Mouse (Mus musculus): ENCODE measurements around the gene Cdon. TPM values are rescaled to one million over a fixed set of nuclear protein-coding genes. Genes with fewer than 3 reads are reported as not detected.
"Not testable (repeated sequence)": the region's sequence is repeated elsewhere in the genome, so short reads cannot be mapped to it uniquely, and the experiment has no call there.

Gene Cdon
- total and polyA plus RNA-seq, 2 experiments = 0.37 to 0.49 TPM

- no peak overlapping the region for H3K9ac ChIP-seq (ENCODE audit: low read depth, low read length)
- DNase-seq (ENCODE audit: extremely low read depth, low read depth, low spot score) = no peak
- TF ChIP-seq POLR2A (IDR thresholded peaks at IDR 0.05; ENCODE audit: extremely low read depth, insufficient read depth, low read length) (no peak), CTCF (IDR thresholded peaks at IDR 0.05; ENCODE audit: low read depth, low read length) (no peak)
- H3K79me2 ChIP-seq (ENCODE audit: control insufficient read depth, insufficient read depth, low read length) = peaks cover 3% of the 10 kb centered on the region; the same call in 1 of the 2 replicates
- H3K27ac ChIP-seq (replicated peaks; ENCODE audit: insufficient read depth, low read depth, low read length) = no peak overlapping the region
- peaks cover 3% of the 10 kb centered on the region; the same call in 1 of the 2 replicates for H3K4me1 ChIP-seq (ENCODE audit: control insufficient read depth, insufficient read depth, low read length)
- 79% methylated on average over 8 of the region's 8 CpGs for WGBS
- H3K36me3 ChIP-seq (ENCODE audit: control insufficient read depth, insufficient read depth, low read length) = no peaks in the 10 kb centered on the region
- no peak overlapping the region for H3K4me3 ChIP-seq (ENCODE audit: insufficient read depth, low read depth, low read length)
- no peaks in the 10 kb centered on the region for H3K27me3 ChIP-seq (ENCODE audit: control insufficient read depth, insufficient read depth, low read length)
Observed at GRCm38 (mm10) chr9:35424671-35425070, 3.7 kb downstream of the Cdon start.

GRCm38 (mm10) chr9:35430476-35430875 is 9.5 kb downstream of the Cdon start:
- H3K9ac ChIP-seq (ENCODE audit: low read depth, low read length) = no peak overlapping the region
- no peak overlapping the region for H3K27ac ChIP-seq (replicated peaks; ENCODE audit: insufficient read depth, low read depth, low read length)
- no peaks in the 10 kb centered on the region for H3K36me3 ChIP-seq (ENCODE audit: control insufficient read depth, insufficient read depth, low read length)
- H3K79me2 ChIP-seq (ENCODE audit: control insufficient read depth, insufficient read depth, low read length) = no peaks in the 10 kb centered on the region
- DNase-seq (ENCODE audit: extremely low read depth, low read depth, low spot score) = no peak
- H3K4me3 ChIP-seq (ENCODE audit: insufficient read depth, low read depth, low read length) = no peak overlapping the region
- no peaks in the 10 kb centered on the region for H3K4me1 ChIP-seq (ENCODE audit: control insufficient read depth, insufficient read depth, low read length)
- H3K27me3 ChIP-seq (ENCODE audit: control insufficient read depth, insufficient read depth, low read length) = no peaks in the 10 kb centered on the region
- TF ChIP-seq POLR2A (IDR thresholded peaks at IDR 0.05; ENCODE audit: extremely low read depth, insufficient read depth, low read length) (no peak), CTCF (IDR thresholded peaks at IDR 0.05; ENCODE audit: low read depth, low read length) (no peak)
- 89% methylated on average over 8 of the region's 8 CpGs for WGBS

- DNase-seq (ENCODE audit: extremely low read depth, low read depth, low spot score) = no peak
- no peaks in the 10 kb centered on the region for H3K27me3 ChIP-seq (ENCODE audit: control insufficient read depth, insufficient read depth, low read length)
- no peaks in the 10 kb centered on the region for H3K79me2 ChIP-seq (ENCODE audit: control insufficient read depth, insufficient read depth, low read length)
- H3K27ac ChIP-seq (replicated peaks; ENCODE audit: insufficient read depth, low read depth, low read length) = no peak overlapping the region
- 89% methylated on average over 6 of the region's 6 CpGs for WGBS
- TF ChIP-seq CTCF (IDR thresholded peaks at IDR 0.05; ENCODE audit: low read depth, low read length) = no peak
- TF ChIP-seq POLR2A (IDR thresholded peaks at IDR 0.05; ENCODE audit: extremely low read depth, insufficient read depth, low read length) = no peak
- no peaks in the 10 kb centered on the region for H3K36me3 ChIP-seq (ENCODE audit: control insufficient read depth, insufficient read depth, low read length)
- H3K4me1 ChIP-seq (ENCODE audit: control insufficient read depth, insufficient read depth, low read length) = no peaks in the 10 kb centered on the region
- H3K4me3 ChIP-seq (ENCODE audit: insufficient read depth, low read depth, low read length) = no peak overlapping the region
- H3K9ac ChIP-seq (ENCODE audit: low read depth, low read length) = no peak overlapping the region
Observed at GRCm38 (mm10) chr9:35431396-35431795, 10.5 kb downstream of the Cdon start.

- not testable (repeated sequence) for H3K4me3 ChIP-seq (ENCODE audit: insufficient read depth, low read depth, low read length); H3K4me1 ChIP-seq (ENCODE audit: control insufficient read depth, insufficient read depth, low read length); H3K27ac ChIP-seq (replicated peaks; ENCODE audit: insufficient read depth, low read depth, low read length); H3K9ac ChIP-seq (ENCODE audit: low read depth, low read length); H3K27me3 ChIP-seq (ENCODE audit: control insufficient read depth, insufficient read depth, low read length); H3K36me3 ChIP-seq (ENCODE audit: control insufficient read depth, insufficient read depth, low read length); H3K79me2 ChIP-seq (ENCODE audit: control insufficient read depth, insufficient read depth, low read length); DNase-seq (ENCODE audit: extremely low read depth, low read depth, low spot score)
- WGBS = 84% methylated on average over 3 of the region's 3 CpGs
Observed at GRCm38 (mm10) chr9:35432717-35433297, 11.9 kb downstream of the Cdon start.

GRCm38 (mm10) chr9:35434340-35434739 is 13.4 kb downstream of the Cdon start:
- Histone ChIP-seq H3K36me3 (ENCODE audit: control insufficient read depth, insufficient read depth, low read length) (no peaks in the 10 kb centered on the region), H3K9ac (ENCODE audit: low read depth, low read length) (no peak overlapping the region), H3K79me2 (ENCODE audit: control insufficient read depth, insufficient read depth, low read length) (no peaks in the 10 kb centered on the region), H3K27ac (replicated peaks; ENCODE audit: insufficient read depth, low read depth, low read length) (no peak overlapping the region), H3K4me1 (ENCODE audit: control insufficient read depth, insufficient read depth, low read length) (no peaks in the 10 kb centered on the region), H3K27me3 (ENCODE audit: control insufficient read depth, insufficient read depth, low read length) (no peaks in the 10 kb centered on the region), H3K4me3 (ENCODE audit: insufficient read depth, low read depth, low read length) (no peak overlapping the region)
- DNase-seq (ENCODE audit: extremely low read depth, low read depth, low spot score) = no peak
- WGBS = 88% methylated on average over 3 of the region's 3 CpGs
- TF ChIP-seq CTCF (IDR thresholded peaks at IDR 0.05; ENCODE audit: low read depth, low read length) (no peak), POLR2A (IDR thresholded peaks at IDR 0.05; ENCODE audit: extremely low read depth, insufficient read depth, low read length) (no peak)

GRCm38 (mm10) chr9:35435565-35435964 is 14.6 kb downstream of the Cdon start:
- no peaks in the 10 kb centered on the region for H3K36me3 ChIP-seq (ENCODE audit: control insufficient read depth, insufficient read depth, low read length)
- WGBS = 74% methylated on average over 9 of the region's 9 CpGs
- TF ChIP-seq POLR2A (IDR thresholded peaks at IDR 0.05; ENCODE audit: extremely low read depth, insufficient read depth, low read length) (no peak), CTCF (IDR thresholded peaks at IDR 0.05; ENCODE audit: low read depth, low read length) (no peak)

More at GRCm38 (mm10) chr9:35435565-35435964, 14.6 kb downstream of the Cdon start:
- DNase-seq (ENCODE audit: extremely low read depth, low read depth, low spot score) = no peak
- H3K79me2 ChIP-seq (ENCODE audit: control insufficient read depth, insufficient read depth, low read length) = no peaks in the 10 kb centered on the region
- H3K27me3 ChIP-seq (ENCODE audit: control insufficient read depth, insufficient read depth, low read length) = no peaks in the 10 kb centered on the region
- no peaks in the 10 kb centered on the region for H3K4me1 ChIP-seq (ENCODE audit: control insufficient read depth, insufficient read depth, low read length)
- H3K27ac ChIP-seq (replicated peaks; ENCODE audit: insufficient read depth, low read depth, low read length) = no peak overlapping the region
- H3K9ac ChIP-seq (ENCODE audit: low read depth, low read length) = no peak overlapping the region
- no peak overlapping the region for H3K4me3 ChIP-seq (ENCODE audit: insufficient read depth, low read depth, low read length)
